Comparison of ENCODE assay signal across 8 mouse cellular contexts in genomic region chr10:52381321-52381801, GRCm38 (mm10). TPM values are rescaled to one million over a fixed set of nuclear protein-coding genes. Genes with fewer than 3 reads are reported as not detected.
DNase-seq lines count a peak whose midpoint lies in the region; ATAC-seq and TF ChIP-seq lines count a peak whose summit lies in the region.

No protein-coding gene starts in this region.

- no peak for TF ChIP-seq POLR2A in liver, adult 2 months (IDR thresholded peaks at IDR 0.05; ENCODE audit: extremely low read depth, insufficient read depth, low read length)

- no peaks in the 10 kb centered on the region for H3K9me3 ChIP-seq in heart, embryonic 14.5 days (ENCODE audit: control insufficient read depth, low read length)

- peak overlapping the region; percentile 68 to 87 for H3K4me3 ChIP-seq in heart, embryonic 14.5 days (ENCODE audit: control insufficient read depth in 1 of 2, insufficient read depth in 1 of 2, low read depth in 1 of 2, low read length in 2 of 2)
- peak overlapping the region; percentile 89 for H3K4me3 ChIP-seq in liver, adult 2 months (ENCODE audit: insufficient read depth, low read depth, low read length)

- H3K4me1 ChIP-seq in heart, embryonic 14.5 days (ENCODE audit: control insufficient read depth in 2 of 2, insufficient read depth in 2 of 2, low read length in 2 of 2): peaks cover 0 to 17% of the 10 kb centered on the region in 2 experiments; a peak in 3 of 4 replicates
- peaks cover 19% of the 10 kb centered on the region; the same call in 1 of the 2 replicates for H3K4me1 ChIP-seq in liver, adult 2 months (ENCODE audit: control insufficient read depth, insufficient read depth, low read length)

- peaks cover 9% of the 10 kb centered on the region for H3K79me2 ChIP-seq in liver, adult 2 months (ENCODE audit: control insufficient read depth, insufficient read depth, low read length)

- H3K9ac ChIP-seq in heart, embryonic 14.5 days (ENCODE audit: low read length): peak overlapping the region; percentile 91
- H3K9ac ChIP-seq in liver, adult 2 months (ENCODE audit: low read depth, low read length): peak overlapping the region; percentile 93

- TF ChIP-seq CTCF in liver, adult 2 months (IDR thresholded peaks at IDR 0.05; ENCODE audit: low read depth, low read length): no peak

- H3K4me2 ChIP-seq in heart, embryonic 14.5 days (ENCODE audit: low read length): peak overlapping the region; percentile 91

- no peak for DNase-seq in heart, adult 18-20 months
- peak; percentile 74 for DNase-seq in A20 (ENCODE audit: low read depth, low spot score)
- peak; percentile 42 for DNase-seq in forelimb bud, embryonic 11.5 days (ENCODE audit: low read depth, low spot score)
- DNase-seq in liver, adult 2 months (ENCODE audit: extremely low read depth, low read depth, low spot score): peak; percentile 33
- peak; percentile 26 for DNase-seq in right cerebral cortex, postnatal 14 days
- DNase-seq in cerebellum, adult 9-11 months: no peak

- 0 out of 2 replicates have a peak, but pooled peaks have one; percentile 13 for ATAC-seq in heart, embryonic 14.5 days (ENCODE audit: insufficient number of reproducible peaks, insufficient read depth, low FRiP score, low read depth)
- peak; percentile 34 for ATAC-seq in activated CD4-positive, CD25-positive, alpha-beta regulatory T cell, adult 4 months

- peak overlapping the region; percentile 80 to 90 for H3K27ac ChIP-seq in heart, embryonic 14.5 days (replicated peaks in 1 of 2; ENCODE audit: control insufficient read depth in 1 of 2, insufficient read depth in 1 of 2, low read depth in 2 of 2, low read length in 2 of 2)
- H3K27ac ChIP-seq in liver, adult 2 months (replicated peaks; ENCODE audit: insufficient read depth, low read depth, low read length): peak overlapping the region; percentile 62

- under 1% methylated on average over 19 of the region's 19 CpGs for WGBS in heart, embryonic 14.5 days
- WGBS in liver, adult 2 months: 1% methylated on average over 19 of the region's 19 CpGs

- H3K36me3 ChIP-seq in heart, embryonic 14.5 days (ENCODE audit: control insufficient read depth, insufficient read depth, low read length): no peaks in the 10 kb centered on the region
- no peaks in the 10 kb centered on the region for H3K36me3 ChIP-seq in liver, adult 2 months (ENCODE audit: control insufficient read depth, insufficient read depth, low read length)

- no peaks in the 10 kb centered on the region for H3K27me3 ChIP-seq in heart, embryonic 14.5 days (ENCODE audit: control insufficient read depth, insufficient read depth, low read length)
- no peaks in the 10 kb centered on the region for H3K27me3 ChIP-seq in liver, adult 2 months (ENCODE audit: control insufficient read depth, insufficient read depth, low read length)

RNA-seq across cellular contexts. Expression of gene Gopc, which starts 0.6 kb away (rescaled TPM):
- 13.2 and 13.4 TPM in 2 replicates for polyA plus RNA-seq in heart, embryonic 14.5 days (2014; fragmentation: Nextera tagmentation; extraction: Ambion mirVana)
- 10 to 100 TPM; 12.2 to 13.1 TPM for total RNA-seq in heart, adult 18-20 months (2021)
- polyA plus RNA-seq in activated CD4-positive, CD25-positive, alpha-beta regulatory T cell, adult 4 months (2017; shearing (Covaris generic)): 1 to 10 TPM; 6.2 to 6.3 TPM
- total RNA-seq in liver, adult 2 months (2014; rRNA removed): 14.9 and 16.5 TPM in 2 replicates
- polyA plus RNA-seq in liver, adult 2 months (2012; rRNA removed): 3.7 and 4.8 TPM in 2 replicates

RNA-seq across cellular contexts. Expression of gene Nepn, which starts 7.4 kb away (rescaled TPM):
- not detected in 2 replicates for polyA plus RNA-seq in heart, embryonic 14.5 days (2014; fragmentation: Nextera tagmentation; extraction: Ambion mirVana)
- total RNA-seq in heart, adult 18-20 months (2021): under 1 TPM; 0.21 to 0.40 TPM
- not detected for polyA plus RNA-seq in activated CD4-positive, CD25-positive, alpha-beta regulatory T cell, adult 4 months (2017; shearing (Covaris generic))
- not detected in 2 replicates for total RNA-seq in liver, adult 2 months (2014; rRNA removed)
- polyA plus RNA-seq in liver, adult 2 months (2012; rRNA removed): not detected in 2 replicates

RNA-seq across cellular contexts. Expression of gene Gm26741, which starts 22.8 kb away (rescaled TPM):
- polyA plus RNA-seq in heart, embryonic 14.5 days (2014; fragmentation: Nextera tagmentation; extraction: Ambion mirVana): not detected in 2 replicates
- not detected for total RNA-seq in heart, adult 18-20 months (2021)
- not detected for polyA plus RNA-seq in activated CD4-positive, CD25-positive, alpha-beta regulatory T cell, adult 4 months (2017; shearing (Covaris generic))
- not detected in 2 replicates for total RNA-seq in liver, adult 2 months (2014; rRNA removed)
- not detected in 2 replicates for polyA plus RNA-seq in liver, adult 2 months (2012; rRNA removed)

RNA-seq across cellular contexts. Expression of gene Nus1, which starts 36.0 kb away (rescaled TPM):
- 8.7 and 10.1 TPM in 2 replicates for polyA plus RNA-seq in heart, embryonic 14.5 days (2014; fragmentation: Nextera tagmentation; extraction: Ambion mirVana)
- 10 to 100 TPM; 38.7 to 38.8 TPM for total RNA-seq in heart, adult 18-20 months (2021)
- polyA plus RNA-seq in activated CD4-positive, CD25-positive, alpha-beta regulatory T cell, adult 4 months (2017; shearing (Covaris generic)): 1 to 10 TPM; 7.5 to 8.7 TPM
- 13.6 and 13.7 TPM in 2 replicates for total RNA-seq in liver, adult 2 months (2014; rRNA removed)
- 9.7 and 11.6 TPM in 2 replicates for polyA plus RNA-seq in liver, adult 2 months (2012; rRNA removed)

Comparison
In these comparisons a context has a peak if more than half of its experiments do, and no peak if none do; other contexts are left out.
1. DNase-seq: peak in A20 (single experiment), forelimb bud, embryonic 11.5 days (single experiment), liver, adult 2 months (single experiment) and right cerebral cortex, postnatal 14 days (single experiment); none in heart, adult 18-20 months (0 of 2) and cerebellum, adult 9-11 months (single experiment).